Mouse (Mus musculus) C2C12 (cell line): ENCODE data around the gene Il25. TPM values are rescaled to one million over a fixed set of nuclear protein-coding genes. Genes with fewer than 3 reads are reported as not detected.

Source experiments
- H3K27me3 ChIP-seq: one replicate; pipeline ENCODE4 v1.6.1; 2011; ENCODE audit not compliant: control insufficient read depth, insufficient read depth, insufficient read length
- H3K36me3 ChIP-seq: one replicate; pipeline ENCODE4 v1.6.1; 2011; ENCODE audit not compliant: control insufficient read depth, insufficient read depth
- H3K4me3 ChIP-seq: one replicate; pipeline ENCODE4 v1.5.1; 2011; ENCODE audit warnings: mild to moderate bottlenecking, control low read depth; ENCODE audit not compliant: poor library complexity, insufficient read depth, severe bottlenecking
- H3K79me2 ChIP-seq: one replicate; pipeline ENCODE4 v1.6.1; 2011; ENCODE audit not compliant: control insufficient read depth, insufficient read depth
- H3K79me3 ChIP-seq: one replicate; pipeline ENCODE4 v1.6.1; 2011; ENCODE audit warnings: low read depth, control low read depth
- H3ac ChIP-seq: one replicate; pipeline ENCODE3; 2011; ENCODE audit warnings: low read depth; ENCODE audit not compliant: control insufficient read depth, insufficient read length
- CEBPB ChIP-seq: IDR thresholded peaks from one replicate; pipeline ENCODE4 v1.6.1; 2011; ENCODE audit warnings: low read depth, mild to moderate bottlenecking, control low read depth, moderate library complexity
- CTCF ChIP-seq: IDR thresholded peaks from one replicate; pipeline ENCODE4 v1.5.1; 2011; ENCODE audit not compliant: control insufficient read depth, insufficient read depth, insufficient read length
- FOSL1 ChIP-seq: IDR thresholded peaks from one replicate; pipeline ENCODE4 v1.8.0; 2011; ENCODE audit warnings: mild to moderate bottlenecking, low read length; ENCODE audit not compliant: poor library complexity, insufficient read depth, severe bottlenecking
- MAX ChIP-seq: IDR thresholded peaks from one replicate; pipeline ENCODE4 v1.6.1; 2011; ENCODE audit warnings: mild to moderate bottlenecking, control low read depth
- MYOD1 ChIP-seq: IDR thresholded peaks from one replicate; pipeline ENCODE4 v1.6.1; 2011; ENCODE audit warnings: low read depth; ENCODE audit not compliant: control insufficient read depth, insufficient read length
- MYOG ChIP-seq: IDR thresholded peaks from one replicate; pipeline ENCODE4 v1.6.1; 2011; ENCODE audit not compliant: control insufficient read depth, insufficient read length; ENCODE audit errors: extremely low read depth
- USF1 ChIP-seq: IDR thresholded peaks from one replicate; pipeline ENCODE4 v1.6.1; 2011; ENCODE audit warnings: low read depth, mild to moderate bottlenecking, control low read depth, moderate library complexity
- polyA plus RNA-seq: library from polyadenylated mRNA; unstranded; fragments of >200 nt; fragmentation: generic; extraction: Trizol; gene quantifications from one replicate; pipeline ENCODE4 v1.2.1, GENCODE M21; 2012; ENCODE audit warnings: missing spikeins

Gene Il25
- polyA plus RNA-seq, 1 experiment, result not detected

GRCm38 (mm10) chr14:54925349-54926342, 6.8 kb upstream of the Il25 start, which contains the start of gene Efs:
Efs (minus strand) TSS chr14:54926126.
- no peaks in the 10 kb centered on the region for H3K36me3 ChIP-seq
- H3K27me3 ChIP-seq, result peaks cover 39% of the 10 kb centered on the region
- no peak within 1 kb of the TSS for H3ac ChIP-seq
- H3K79me3 ChIP-seq, result no peaks in the 10 kb centered on the region
- H3K79me2 ChIP-seq, result no peaks in the 10 kb centered on the region
- TF ChIP-seq CTCF (no peak), USF1 (no peak), MAX (no peak), FOSL1 (no peak), CEBPB (no peak), MYOD1 (no peak), MYOG (no peak)
- no peak within 1 kb of the TSS for H3K4me3 ChIP-seq

DNA sequence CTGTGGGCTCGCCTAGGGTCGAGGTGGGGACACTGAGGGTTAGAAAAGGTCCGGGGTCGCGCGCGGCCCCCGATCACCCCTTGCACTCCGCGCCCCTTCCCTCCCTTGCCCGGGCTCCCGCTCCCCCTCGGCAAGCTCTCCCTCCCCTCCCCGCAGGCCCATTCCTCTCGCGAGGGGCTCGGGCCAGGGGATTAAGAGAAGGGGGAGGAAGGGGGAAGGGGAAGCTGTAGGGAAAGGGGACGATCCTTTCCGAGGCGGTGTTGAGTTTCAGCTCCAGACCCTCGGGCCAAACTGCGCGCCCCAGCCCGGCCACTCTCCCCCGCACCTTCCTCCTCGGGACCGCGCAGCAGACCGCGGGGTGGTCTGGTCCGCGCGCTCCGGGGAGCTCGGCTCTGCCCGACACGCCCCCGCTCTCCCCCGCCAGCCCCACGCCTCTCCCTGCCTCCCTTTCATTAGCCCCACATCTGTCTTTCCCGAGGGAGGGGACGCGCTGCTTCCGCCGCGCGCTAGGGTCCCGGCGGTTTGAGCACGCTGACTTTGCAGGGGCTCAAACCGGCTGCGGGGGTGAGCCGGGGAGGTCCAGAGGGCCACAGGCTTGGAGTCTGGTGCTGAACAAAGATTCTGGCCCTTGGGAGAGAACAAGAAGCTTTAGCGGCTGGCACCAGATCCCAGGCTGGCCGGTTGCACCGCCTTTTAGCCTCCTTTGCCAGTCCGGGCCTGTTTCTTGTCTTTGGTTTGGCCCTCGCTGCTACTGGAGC, 5.9 kb upstream of the Il25 start:
- H3K36me3 ChIP-seq, result no peaks in the 10 kb centered on the region
- no peak overlapping the region for H3K4me3 ChIP-seq
- H3K27me3 ChIP-seq, result peaks cover 39% of the 10 kb centered on the region
- TF ChIP-seq CTCF, result no peak
- no peak for TF ChIP-seq USF1
- TF ChIP-seq MYOD1, result no peak
- no peak for TF ChIP-seq MAX
- no peak for TF ChIP-seq CEBPB
- TF ChIP-seq MYOG, result no peak
- TF ChIP-seq FOSL1, result no peak
- no peaks in the 10 kb centered on the region for H3K79me3 ChIP-seq
- no peaks in the 10 kb centered on the region for H3K79me2 ChIP-seq
- H3ac ChIP-seq, result no peak overlapping the region

DNA sequence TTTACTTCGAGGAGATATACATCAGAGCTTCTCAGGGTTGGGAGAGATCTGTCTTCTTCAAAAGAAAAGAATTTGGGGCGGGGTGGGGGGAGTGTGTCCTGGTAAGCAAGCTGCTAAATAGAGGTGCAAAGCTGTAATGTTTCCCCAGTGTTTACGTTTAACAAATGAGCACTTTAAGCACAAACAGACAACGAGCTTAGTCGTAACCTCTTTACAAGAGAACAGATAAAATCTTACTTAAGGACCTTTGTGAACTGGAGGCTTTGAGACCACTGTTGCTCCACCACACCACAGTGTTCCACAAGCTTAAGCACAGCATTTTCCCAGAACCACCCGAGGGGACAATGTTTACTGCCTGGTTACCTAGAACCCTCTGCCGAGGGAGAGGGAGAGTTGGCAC, 5.2 kb upstream of the Il25 start:
- Histone ChIP-seq H3K36me3 (no peaks in the 10 kb centered on the region), H3ac (no peak overlapping the region), H3K4me3 (no peak overlapping the region), H3K27me3 (peaks cover 39% of the 10 kb centered on the region), H3K79me2 (no peaks in the 10 kb centered on the region), H3K79me3 (no peaks in the 10 kb centered on the region)
- no peak for TF ChIP-seq MYOG

DNA sequence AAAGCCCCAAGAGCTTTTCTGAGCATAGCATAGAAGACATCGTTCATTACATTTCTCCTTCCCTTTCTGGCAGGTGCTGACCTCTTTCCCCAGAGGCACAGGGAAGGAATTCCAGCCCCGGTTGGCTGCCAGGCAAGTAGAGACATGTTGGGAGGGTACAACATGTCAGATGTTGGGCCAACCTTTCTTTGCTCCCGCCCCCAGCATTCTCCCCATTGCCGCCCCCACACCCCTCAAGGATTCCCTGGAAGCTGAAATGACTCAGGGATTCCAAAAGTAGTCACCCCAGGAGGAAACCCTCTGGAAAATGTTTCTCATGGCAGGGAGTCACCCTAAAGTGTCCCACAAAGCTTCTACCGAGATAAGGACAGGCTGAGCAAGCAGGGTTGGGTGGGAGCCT, 2.7 kb upstream of the Il25 start:
- no peaks in the 10 kb centered on the region for H3K79me3 ChIP-seq
- no peak overlapping the region for H3ac ChIP-seq
- no peaks in the 10 kb centered on the region for H3K79me2 ChIP-seq
- H3K27me3 ChIP-seq, result peaks cover 37% of the 10 kb centered on the region
- no peak for TF ChIP-seq MAX
- no peak for TF ChIP-seq CTCF
- TF ChIP-seq MYOG, result no peak
- TF ChIP-seq CEBPB, result no peak
- no peak for TF ChIP-seq MYOD1
- no peak for TF ChIP-seq FOSL1
- TF ChIP-seq USF1, result no peak
- H3K4me3 ChIP-seq, result no peak overlapping the region
- no peaks in the 10 kb centered on the region for H3K36me3 ChIP-seq

DNA sequence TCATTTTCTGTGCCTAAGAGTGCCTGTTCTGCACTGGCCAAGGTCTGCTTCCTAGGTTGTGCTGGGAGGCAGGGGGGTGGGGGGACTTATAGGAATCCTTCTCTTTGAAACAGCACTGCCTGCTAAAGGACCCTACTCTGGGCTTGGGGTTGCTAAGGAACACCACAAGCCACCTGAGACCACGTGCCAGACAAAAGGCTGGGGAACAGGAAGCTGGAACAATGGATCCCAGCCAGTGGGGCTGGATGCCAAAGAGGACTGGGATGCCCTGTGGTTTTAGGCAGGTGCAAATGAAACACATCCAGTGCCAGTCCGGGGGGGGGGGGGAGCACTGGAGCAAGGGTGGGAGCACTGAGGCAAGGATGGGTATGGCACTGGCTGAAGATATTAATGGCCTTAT, 2.1 kb upstream of the Il25 start:
- peaks cover 37% of the 10 kb centered on the region for H3K27me3 ChIP-seq
- no peaks in the 10 kb centered on the region for H3K36me3 ChIP-seq
- TF ChIP-seq MYOG, result no peak
- no peak for TF ChIP-seq CTCF
- TF ChIP-seq FOSL1, result no peak
- no peak for TF ChIP-seq MYOD1
- no peak for TF ChIP-seq CEBPB
- TF ChIP-seq USF1, result no peak
- no peak for TF ChIP-seq MAX
- H3ac ChIP-seq, result no peak overlapping the region
- H3K4me3 ChIP-seq, result no peak overlapping the region
- no peaks in the 10 kb centered on the region for H3K79me2 ChIP-seq
- H3K79me3 ChIP-seq, result no peaks in the 10 kb centered on the region
